Mouse (Mus musculus) MEL (cell line): ENCODE measurements around the gene Epha2.

Experiments used
- E2F4 ChIP-seq: IDR thresholded peaks from 2 replicates; pipeline ENCODE4 v1.6.1; 2011; ENCODE audit warnings: low read depth, low read length, improper control_type of control experiment, borderline replicate concordance
- HCFC1 ChIP-seq: IDR thresholded peaks from 2 replicates; pipeline ENCODE4 v1.6.1; 2012; ENCODE audit warnings: low read depth, mild to moderate bottlenecking, inconsistent platforms, low read length, improper control_type of control experiment, moderate library complexity
- MAX ChIP-seq: IDR thresholded peaks from 2 replicates; pipeline ENCODE4 v1.6.1; 2011; ENCODE audit warnings: low read length, improper control_type of control experiment
- POLR2A ChIP-seq, 2 experiments: IDR thresholded peaks; 2 replicates each; pipeline ENCODE4 v1.6.1; 2011 to 2012; ENCODE audit warnings: low read length in 2 of 2, mild to moderate bottlenecking in 2 of 2, control low read depth in 1 of 2, improper control_type of control experiment in 1 of 2, low read depth in 1 of 2, moderate library complexity in 1 of 2; ENCODE audit not compliant: control insufficient read depth in 1 of 2, insufficient read depth in 1 of 2, poor library complexity in 1 of 2

DNA sequence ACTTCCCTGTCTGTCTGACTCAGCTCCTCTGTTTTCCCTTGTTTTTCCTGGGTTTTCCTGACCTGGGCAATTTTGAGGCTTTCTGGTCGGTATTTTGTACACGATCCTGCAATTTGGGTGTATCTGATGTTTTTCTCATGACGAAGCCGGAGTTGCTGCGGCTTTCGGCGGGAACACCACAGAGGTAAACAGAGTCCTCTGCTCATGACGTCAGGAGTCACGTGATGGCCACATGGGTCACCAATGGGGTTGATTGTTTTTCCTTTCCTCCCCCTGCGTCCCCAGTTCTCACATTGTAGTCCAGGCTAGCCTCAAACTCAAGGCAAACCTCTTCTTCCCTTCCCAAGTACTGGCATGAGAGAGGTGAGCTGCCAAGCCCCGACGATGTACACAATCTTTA, 41.6 kb upstream of the Epha2 start:
- TF ChIP-seq POLR2A (IDR thresholded peaks at IDR 0.05; ENCODE audit: control insufficient read depth in 1 of 2, insufficient read depth in 1 of 2, low read depth in 1 of 2, low read length in 2 of 2, poor library complexity in 1 of 2) (no peak), MAX (no peak), E2F4 (no peak), HCFC1 (no peak)
